Mouse (Mus musculus) hindbrain, embryonic 14.5 days (tissue): Measurements from ENCODE around the gene Prm2. TPM values are rescaled to one million over a fixed set of nuclear protein-coding genes. Genes with fewer than 3 reads are reported as not detected.

Experiments
- ATAC-seq: fragments of 200-750 bp; cut with Nextera tagmentation; 2 replicates; pipeline ENCODE4 v1.8.0; 2017; ENCODE audit warnings: moderate number of reproducible peaks, mild to moderate bottlenecking, moderate TSS enrichment, moderate library complexity; ENCODE audit not compliant: low FRiP score
- DNase-seq: peaks from one replicate; pipeline ENCODE4 v3.0.0-alpha.2; 2015; ENCODE audit warnings: low spot score
- H3K27ac ChIP-seq: fragments of 300-500 bp; sonication (generic); 2 replicates; pipeline ENCODE4 v1.5.1; 2014; ENCODE audit warnings: mild to moderate bottlenecking, moderate library complexity
- H3K27me3 ChIP-seq: fragments of 300-500 bp; sonication (generic); 2 replicates; pipeline ENCODE4 v1.6.1; 2014; ENCODE audit warnings: mild to moderate bottlenecking, low read length, mixed read lengths; ENCODE audit not compliant: control insufficient read depth, insufficient read depth
- H3K36me3 ChIP-seq: fragments of 300-500 bp; sonication (generic); replicated peaks from 2 replicates; pipeline ENCODE4 v1.6.1; 2014; ENCODE audit not compliant: control insufficient read depth, insufficient read depth
- H3K4me1 ChIP-seq: fragments of 300-500 bp; sonication (generic); replicated peaks from 2 replicates; pipeline ENCODE4 v1.6.1; 2014; ENCODE audit warnings: antibody characterized with exemption, low read length, mixed read lengths; ENCODE audit not compliant: control insufficient read depth, insufficient read depth
- H3K4me2 ChIP-seq: fragments of 300-500 bp; sonication (generic); replicated peaks from 2 replicates; pipeline ENCODE4 v1.6.1; 2014; ENCODE audit warnings: mild to moderate bottlenecking, moderate library complexity
- H3K4me3 ChIP-seq: fragments of 300-500 bp; sonication (generic); replicated peaks from 2 replicates; pipeline ENCODE4 v1.5.1; 2014; ENCODE audit warnings: mild to moderate bottlenecking, low read length
- H3K9ac ChIP-seq: fragments of 300-500 bp; sonication (generic); 2 replicates; pipeline ENCODE4 v1.6.1; 2014
- H3K9me3 ChIP-seq: fragments of 300-500 bp; sonication (generic); 2 replicates; pipeline ENCODE4 v1.6.1; 2016; ENCODE audit warnings: low read length; ENCODE audit not compliant: control insufficient read depth
- WGBS: fragments of 180-500 bp; shearing (Covaris S2); extraction: QIAGEN DNeasy Blood & Tissue Kit; methylation state at CpG from one replicate; pipeline ENCODE4 v1.1.7; 2014; 5-methylcytosine and 5-hydroxymethylcytosine counted together
- polyA plus RNA-seq: library from polyadenylated mRNA; unstranded; fragments of >200 nt; fragmentation: Nextera tagmentation; extraction: Ambion mirVana; gene quantifications from 2 replicates; pipeline ENCODE4 v1.2.1, GENCODE M21; 2014

The Prm2 gene
- polyA plus RNA-seq, 1 experiment from 2014 or later: not detected

GRCm38 (mm10) chr16:10770531-10771325 is 25.2 kb downstream of the Prm2 start:
- WGBS: 60% methylated on average over 4 of the region's 4 CpGs
- no peaks in the 10 kb centered on the region for H3K9me3 ChIP-seq
- H3K4me2 ChIP-seq: no peak overlapping the region
- H3K4me3 ChIP-seq: no peak overlapping the region
- DNase-seq (no peak), ATAC-seq (no peak)
- no peaks in the 10 kb centered on the region for H3K4me1 ChIP-seq
- H3K36me3 ChIP-seq: no peaks in the 10 kb centered on the region
- H3K27ac ChIP-seq: no peak overlapping the region
- no peaks in the 10 kb centered on the region; the same call in 1 of the 2 replicates for H3K27me3 ChIP-seq
- no peak overlapping the region for H3K9ac ChIP-seq

DNA sequence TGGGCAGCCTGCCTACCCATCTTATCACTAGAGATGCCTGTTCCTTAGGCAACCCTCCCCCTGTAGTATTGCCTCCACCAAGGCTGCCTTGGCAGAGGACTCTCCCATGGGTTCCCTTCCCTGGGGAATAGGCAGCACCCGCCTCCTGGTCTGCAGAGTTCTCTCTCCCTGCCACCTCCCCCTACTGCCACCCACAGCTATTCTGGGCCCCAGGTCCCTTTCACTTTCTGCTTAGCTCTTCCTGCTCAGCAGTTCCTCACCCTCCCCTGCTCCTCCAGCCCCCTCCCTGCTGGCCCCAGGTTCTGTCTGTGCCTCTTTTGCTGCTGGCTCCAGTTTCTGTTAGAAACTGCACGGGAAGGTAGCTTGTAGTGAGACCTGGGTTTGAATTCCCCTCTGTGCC is 26.3 kb downstream of the Prm2 start:
- Histone ChIP-seq H3K4me1 (no peaks in the 10 kb centered on the region), H3K4me2 (no peak overlapping the region), H3K9ac (no peak overlapping the region), H3K27me3 (no peaks in the 10 kb centered on the region; the same call in 1 of the 2 replicates), H3K4me3 (no peak overlapping the region), H3K36me3 (no peaks in the 10 kb centered on the region), H3K27ac (no peak overlapping the region), H3K9me3 (no peaks in the 10 kb centered on the region)
- ATAC-seq (no peak), DNase-seq (no peak)
- WGBS: 42% methylated on average over 2 of the region's 2 CpGs

DNA sequence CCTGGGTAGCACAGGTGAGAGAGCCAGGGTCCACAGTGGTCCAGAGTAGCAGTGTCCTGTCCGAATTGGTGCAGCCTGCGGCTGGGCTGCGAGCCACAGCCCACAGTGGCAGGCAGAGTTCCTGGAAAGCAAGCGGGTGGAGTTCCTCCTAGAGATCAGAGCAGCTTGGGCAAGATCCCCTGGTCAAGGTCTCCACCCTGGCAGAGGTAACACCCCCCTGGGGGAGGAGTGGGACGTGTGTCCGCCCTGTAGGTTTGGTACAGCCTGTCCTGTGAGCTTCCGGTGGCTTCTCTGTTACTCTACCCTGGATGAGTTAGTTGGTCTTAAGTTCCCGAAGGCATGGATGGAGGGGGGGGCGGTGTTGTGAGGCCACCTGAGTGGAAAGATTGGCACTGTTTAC is 27.1 kb downstream of the Prm2 start:
- DNase-seq: no peak
- no peaks in the 10 kb centered on the region for H3K36me3 ChIP-seq
- no peaks in the 10 kb centered on the region for H3K4me1 ChIP-seq
- no peaks in the 10 kb centered on the region for H3K9me3 ChIP-seq
- ATAC-seq: no peak
- H3K27me3 ChIP-seq: no peaks in the 10 kb centered on the region; the same call in 1 of the 2 replicates
- no peak overlapping the region for H3K4me3 ChIP-seq
- no peak overlapping the region for H3K27ac ChIP-seq
- WGBS: 68% methylated on average over 9 of the region's 9 CpGs
- H3K9ac ChIP-seq: no peak overlapping the region
- no peak overlapping the region for H3K4me2 ChIP-seq

- no peaks in the 10 kb centered on the region; the same call in 1 of the 2 replicates for H3K27me3 ChIP-seq
- WGBS: 51% methylated on average over 4 of the region's 4 CpGs
Observed at GRCm38 (mm10) chr16:10767158-10767557, 28.8 kb downstream of the Prm2 start.

GRCm38 (mm10) chr16:10764323-10764722 is 31.6 kb downstream of the Prm2 start:
- DNase-seq (no peak), ATAC-seq (no peak)
- H3K27ac ChIP-seq: no peak overlapping the region
- no peaks in the 10 kb centered on the region for H3K27me3 ChIP-seq
- H3K36me3 ChIP-seq: no peaks in the 10 kb centered on the region
- no peak overlapping the region for H3K4me2 ChIP-seq
- H3K4me1 ChIP-seq: no peaks in the 10 kb centered on the region
- H3K4me3 ChIP-seq: no peak overlapping the region
- H3K9ac ChIP-seq: no peak overlapping the region
- no peaks in the 10 kb centered on the region for H3K9me3 ChIP-seq
- WGBS: 54% methylated on average over 2 of the region's 2 CpGs

More at GRCm38 (mm10) chr16:10767158-10767557, 28.8 kb downstream of the Prm2 start:
- Histone ChIP-seq H3K4me3 (no peak overlapping the region), H3K4me2 (no peak overlapping the region), H3K36me3 (no peaks in the 10 kb centered on the region), H3K4me1 (no peaks in the 10 kb centered on the region), H3K9me3 (no peaks in the 10 kb centered on the region), H3K27ac (no peak overlapping the region), H3K9ac (no peak overlapping the region)
- no peak for ATAC-seq
- DNase-seq: peak; percentile 79

- DNase-seq (no peak), ATAC-seq (no peak)
- Histone ChIP-seq H3K4me3 (no peak overlapping the region), H3K27ac (no peak overlapping the region), H3K4me1 (no peaks in the 10 kb centered on the region), H3K27me3 (no peaks in the 10 kb centered on the region), H3K9me3 (no peaks in the 10 kb centered on the region), H3K36me3 (no peaks in the 10 kb centered on the region), H3K9ac (no peak overlapping the region), H3K4me2 (no peak overlapping the region)
- 55% methylated on average over 6 of the region's 6 CpGs for WGBS
Observed at GRCm38 (mm10) chr16:10763540-10764264, 32.2 kb downstream of the Prm2 start.

- Histone ChIP-seq H3K4me2 (no peak overlapping the region), H3K4me3 (no peak overlapping the region), H3K9ac (no peak overlapping the region), H3K36me3 (no peaks in the 10 kb centered on the region), H3K27ac (no peak overlapping the region), H3K4me1 (no peaks in the 10 kb centered on the region), H3K27me3 (no peaks in the 10 kb centered on the region), H3K9me3 (no peaks in the 10 kb centered on the region)
- ATAC-seq: no peak
- WGBS: 79% methylated on average over 5 of the region's 5 CpGs
- no peak for DNase-seq
Observed at GRCm38 (mm10) chr16:10762569-10763180, 33.3 kb downstream of the Prm2 start.

DNA sequence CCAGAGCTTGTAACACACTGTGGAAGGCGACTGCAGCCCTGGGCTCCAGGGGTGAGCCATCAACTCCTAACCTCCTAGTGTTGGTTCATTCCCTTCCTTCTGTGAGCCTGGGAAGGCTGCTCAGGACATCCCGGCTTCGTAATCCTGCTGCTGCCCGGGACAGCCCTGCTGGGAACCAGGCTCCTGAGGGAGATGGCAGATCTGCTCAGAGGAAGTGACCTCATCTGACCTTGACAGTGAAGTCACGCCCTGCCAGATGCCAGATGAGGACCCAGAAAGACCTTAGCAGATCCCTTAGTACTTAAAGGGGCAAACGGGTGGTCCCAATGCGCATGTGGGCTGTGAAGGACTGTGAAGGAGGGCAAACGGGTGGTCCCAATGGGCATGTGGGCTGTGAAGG is 34.8 kb downstream of the Prm2 start:
- Histone ChIP-seq H3K4me1 (no peaks in the 10 kb centered on the region), H3K36me3 (no peaks in the 10 kb centered on the region), H3K4me3 (no peak overlapping the region), H3K9ac (no peak overlapping the region), H3K4me2 (no peak overlapping the region), H3K9me3 (no peaks in the 10 kb centered on the region), H3K27me3 (no peaks in the 10 kb centered on the region), H3K27ac (no peak overlapping the region)
- DNase-seq (no peak), ATAC-seq (no peak)
- WGBS: 71% methylated on average over 8 of the region's 8 CpGs

DNA sequence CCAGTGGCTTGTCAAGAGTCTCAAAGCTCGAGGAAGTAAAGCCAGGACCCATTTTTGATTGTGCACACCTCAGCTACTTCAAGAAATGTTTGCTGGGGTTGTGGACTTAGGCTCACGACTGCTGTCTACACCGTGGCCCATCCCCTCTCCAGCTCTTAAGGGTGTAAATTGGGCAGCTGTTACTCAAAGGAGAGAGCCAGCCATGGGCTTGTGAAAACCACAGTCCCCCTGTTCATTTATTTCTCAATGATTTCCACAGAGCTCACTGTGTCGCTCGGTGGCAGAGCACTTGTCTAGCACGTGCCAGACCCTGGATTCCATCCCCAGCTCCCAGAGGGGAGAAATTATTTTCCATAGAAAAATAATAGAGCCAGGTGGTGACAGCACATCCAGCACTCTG is 39.8 kb downstream of the Prm2 start:
- H3K36me3 ChIP-seq: no peaks in the 10 kb centered on the region
- H3K27me3 ChIP-seq: no peaks in the 10 kb centered on the region
- no peak for DNase-seq
- ATAC-seq: no peak
- 68% methylated on average over 6 of the region's 6 CpGs for WGBS
- H3K4me1 ChIP-seq: no peaks in the 10 kb centered on the region
- no peak overlapping the region for H3K4me3 ChIP-seq
- no peak overlapping the region for H3K4me2 ChIP-seq
- no peaks in the 10 kb centered on the region for H3K9me3 ChIP-seq
- H3K9ac ChIP-seq: no peak overlapping the region
- H3K27ac ChIP-seq: no peak overlapping the region
